Mouse (Mus musculus) retina, embryonic 14.5 days (tissue): ENCODE data around the gene Dtymk.
"Not testable (repeated sequence)": the region's sequence is repeated elsewhere in the genome, so short reads cannot be mapped to it uniquely, and the experiment has no call there.

Source experiments
- DNase-seq: peaks from one replicate; pipeline ENCODE4 v3.0.0-alpha.2; 2015; ENCODE audit warnings: low spot score

Dtymk gene

GRCm38 (mm10) chr1:93801741-93802238, at the start of gene Dtymk:
Dtymk (minus strand) TSS chr1:93801934.
- peak; percentile 94 for DNase-seq

- not testable (repeated sequence) for DNase-seq
Measured at GRCm38 (mm10) chr1:93845766-93846366, 44.1 kb upstream of the Dtymk start.

GRCm38 (mm10) chr1:93838569-93838968, 36.8 kb upstream of the Dtymk start:
- DNase-seq, result not testable (repeated sequence)

- DNase-seq, result no peak
Measured at GRCm38 (mm10) chr1:93837335-93837734, 35.6 kb upstream of the Dtymk start.

- DNase-seq, result no peak
Measured at GRCm38 (mm10) chr1:93836532-93836913, 34.8 kb upstream of the Dtymk start.

GRCm38 (mm10) chr1:93835876-93836531, 34.3 kb upstream of the Dtymk start:
- DNase-seq, result no peak

GRCm38 (mm10) chr1:93835211-93835610, 33.5 kb upstream of the Dtymk start:
- DNase-seq, result no peak

GRCm38 (mm10) chr1:93834671-93835150, 33.0 kb upstream of the Dtymk start:
- no peak for DNase-seq

- not testable (repeated sequence) for DNase-seq
Measured at GRCm38 (mm10) chr1:93832754-93833360, 31.1 kb upstream of the Dtymk start.

- DNase-seq, result no peak
Measured at GRCm38 (mm10) chr1:93826540-93826835, 24.8 kb upstream of the Dtymk start.

GRCm38 (mm10) chr1:93825771-93826539, 24.2 kb upstream of the Dtymk start:
- DNase-seq, result peak; percentile 42

GRCm38 (mm10) chr1:93825105-93825674, 23.5 kb upstream of the Dtymk start:
- DNase-seq, result peak; percentile 90

GRCm38 (mm10) chr1:93824609-93825008, 22.9 kb upstream of the Dtymk start, which contains the start of gene D2hgdh:
D2hgdh (plus strand) TSS chr1:93824909.
- DNase-seq, result no peak

- DNase-seq, result no peak
Measured at GRCm38 (mm10) chr1:93823796-93824495, 22.2 kb upstream of the Dtymk start.

- DNase-seq, result no peak
Measured at GRCm38 (mm10) chr1:93818722-93819121, 17.0 kb upstream of the Dtymk start.

GRCm38 (mm10) chr1:93817823-93818532, 16.2 kb upstream of the Dtymk start:
- no peak for DNase-seq

GRCm38 (mm10) chr1:93811495-93812039, 9.8 kb upstream of the Dtymk start:
- no peak for DNase-seq

- DNase-seq, result no peak
Measured at GRCm38 (mm10) chr1:93810011-93810410, 8.3 kb upstream of the Dtymk start.

GRCm38 (mm10) chr1:93808871-93809270, 7.1 kb upstream of the Dtymk start:
- no peak for DNase-seq

- no peak for DNase-seq
Measured at GRCm38 (mm10) chr1:93805221-93805951, 3.7 kb upstream of the Dtymk start.
